14 mouse cellular contexts compared by ENCODE assay signal in genomic region chr6:124729850-124730705, GRCm38 (mm10). TPM values are rescaled to one million over a fixed set of nuclear protein-coding genes. Genes with fewer than 3 reads are reported as not detected.
DNase-seq lines count a peak whose midpoint lies in the region; TF ChIP-seq lines count a peak whose summit lies in the region.
"Had no signal": no experiment of that assay in that cellular context is flagged by ENCODE, and none has a peak within 500 bp of the region (broad histone marks: within the 10 kb centered on the region; RNA-seq: fewer than 3 reads in every experiment).

No protein-coding gene starts in this region.

- TF ChIP-seq CTCF in spleen, adult 2 months (IDR thresholded peaks at IDR 0.05; ENCODE audit: extremely low read depth, insufficient read depth, insufficient read length, insufficient replicate concordance) = no peak

- 20% methylated on average over 8 of the region's 8 CpGs for WGBS in spleen, adult 2 months

- H3K4me1 ChIP-seq in spleen, adult 2 months (ENCODE audit: control insufficient read depth, insufficient read depth, insufficient read length) = peaks cover 36% of the 10 kb centered on the region; the same call in 1 of the 2 replicates
- H3K4me1 ChIP-seq: hindbrain, embryonic 13.5 days had no signal

- H3K27ac ChIP-seq in spleen, adult 2 months (ENCODE audit: insufficient read depth, low read length) = peak overlapping the region; percentile 96
- H3K27ac ChIP-seq: hindbrain, embryonic 13.5 days; stomach, embryonic 15.5 days had no signal

- peaks cover 49% of the 10 kb centered on the region for H3K36me3 ChIP-seq in spleen, adult 2 months (ENCODE audit: control insufficient read depth, insufficient read depth, low read length)
- H3K36me3 ChIP-seq: hindbrain, embryonic 13.5 days; stomach, embryonic 15.5 days had no signal

- DNase-seq in spleen, adult 2 months (ENCODE audit: low read depth in 1 of 2, low spot score in 2 of 2) = peak; percentile 73 to 86
- no peak for DNase-seq in spleen, adult 12 weeks (ENCODE audit: low spot score)
- DNase-seq in brain, adult 2 months (ENCODE audit: low read depth, low spot score) = peak; percentile 50
- peak; percentile 49 for DNase-seq in lung, postnatal 36 days
- DNase-seq in thymus, postnatal 25 days = peak; percentile 56
- DNase-seq in cerebellum, postnatal 14 days = no peak
- no peak for DNase-seq in gastrocnemius, postnatal 10 days
- DNase-seq in yolk sac, embryonic 10.5 days (ENCODE audit: low spot score) = no peak
- DNase-seq: embryo, embryonic 11 days; gastrocnemius, postnatal 25 days; kidney, postnatal 36 days had no signal

- no peaks in the 10 kb centered on the region for H3K27me3 ChIP-seq in spleen, adult 2 months (ENCODE audit: control insufficient read depth, insufficient read depth, low read length)
- H3K27me3 ChIP-seq: hindbrain, embryonic 13.5 days; stomach, embryonic 15.5 days had no signal

- peak overlapping the region; percentile 59 for H3K4me3 ChIP-seq in spleen, adult 2 months (ENCODE audit: extremely low read depth, insufficient read depth, insufficient read length)
- H3K4me3 ChIP-seq: hindbrain, embryonic 13.5 days; stomach, embryonic 15.5 days had no signal

- TF ChIP-seq POLR2A in spleen, adult 2 months (IDR thresholded peaks at IDR 0.05; ENCODE audit: low read depth, low read length) = no peak; the same call in 1 of the 2 replicates

RNA-seq across cellular contexts. Expression of gene Ptpn6, which starts 8.4 kb away (rescaled TPM):
- 281 and 332 TPM in 2 replicates for polyA plus RNA-seq in spleen, adult 2 months (2012; rRNA removed)
- total RNA-seq in gastrocnemius, postnatal 10 days (2021) = 1 to 10 TPM; 1.8 to 3.8 TPM

RNA-seq across cellular contexts. Expression of gene Grcc10, which starts 11.1 kb away (rescaled TPM):
- 209 and 225 TPM in 2 replicates for polyA plus RNA-seq in spleen, adult 2 months (2012; rRNA removed)
- total RNA-seq in gastrocnemius, postnatal 10 days (2021) = 100 to 1,000 TPM; 213 to 226 TPM

RNA-seq across cellular contexts. Expression of gene Phb2, which starts 17.9 kb away (rescaled TPM):
- 96.5 and 103 TPM in 2 replicates for polyA plus RNA-seq in spleen, adult 2 months (2012; rRNA removed)
- total RNA-seq in gastrocnemius, postnatal 10 days (2021) = 100 to 1,000 TPM; 205 to 206 TPM

RNA-seq across cellular contexts. Expression of gene Emg1, which starts 18.1 kb away (rescaled TPM):
- 46.2 and 47.9 TPM in 2 replicates for polyA plus RNA-seq in spleen, adult 2 months (2012; rRNA removed)
- total RNA-seq in gastrocnemius, postnatal 10 days (2021) = 10 to 100 TPM; 61.0 to 62.5 TPM

RNA-seq across cellular contexts. Expression of gene Gm45234, which starts 25.7 kb away (rescaled TPM):
- polyA plus RNA-seq in spleen, adult 2 months (2012; rRNA removed) = not detected in 2 replicates
- total RNA-seq in gastrocnemius, postnatal 10 days (2021) = not detected
- total RNA-seq: left cerebral cortex, postnatal 25 days had no signal
- polyA plus RNA-seq: hindbrain, embryonic 13.5 days; stomach, embryonic 15.5 days had no signal

Comparison
In these comparisons a context has a peak if more than half of its experiments do, and no peak if none do; other contexts are left out.
1. DNase-seq: peak in spleen, adult 2 months (2 of 2), brain, adult 2 months (single experiment), lung, postnatal 36 days (single experiment) and thymus, postnatal 25 days (single experiment); none in spleen, adult 12 weeks (single experiment), cerebellum, postnatal 14 days (0 of 2), gastrocnemius, postnatal 10 days (single experiment) and yolk sac, embryonic 10.5 days (single experiment).